Mouse (Mus musculus): ENCODE measurements around the gene Rassf4. TPM values are rescaled to one million over a fixed set of nuclear protein-coding genes. Genes with fewer than 3 reads are reported as not detected.

Gene Rassf4
- total RNA-seq, 2 experiments from 2014 or later = 6.0 to 6.3 TPM

GRCm38 (mm10) chr6:116671768-116672167, 2.0 kb downstream of the Rassf4 start:
- DNase-seq = no peak

DNA sequence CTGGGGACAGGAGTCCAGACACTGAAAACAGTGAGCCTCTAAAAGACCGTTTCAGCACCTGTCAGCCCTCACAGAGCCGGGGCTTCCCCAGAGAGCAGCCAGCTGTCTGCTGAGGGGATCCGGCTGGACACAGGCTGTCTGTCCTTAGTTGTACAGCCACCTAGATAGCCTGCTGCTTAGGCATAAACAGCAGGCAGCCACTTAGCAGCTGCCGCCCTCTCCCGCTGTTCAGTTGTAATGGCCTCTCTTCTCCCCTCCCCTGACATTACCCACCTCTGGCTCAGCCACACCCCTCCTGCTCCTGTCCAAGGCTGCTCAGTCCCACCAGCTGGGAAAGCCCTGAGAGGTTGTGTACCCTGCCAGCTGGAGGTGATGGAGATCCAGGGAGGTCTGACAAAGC, 2.7 kb downstream of the Rassf4 start:
- no peak for DNase-seq

- peak; percentile 62 for DNase-seq
These were observed 3.6 kb downstream of the Rassf4 start for GRCm38 (mm10) chr6:116670144-116670543.

GRCm38 (mm10) chr6:116668682-116669470, 4.9 kb downstream of the Rassf4 start:
- no peak for DNase-seq

GRCm38 (mm10) chr6:116667382-116667781, 6.4 kb downstream of the Rassf4 start:
- no peak for DNase-seq

DNA sequence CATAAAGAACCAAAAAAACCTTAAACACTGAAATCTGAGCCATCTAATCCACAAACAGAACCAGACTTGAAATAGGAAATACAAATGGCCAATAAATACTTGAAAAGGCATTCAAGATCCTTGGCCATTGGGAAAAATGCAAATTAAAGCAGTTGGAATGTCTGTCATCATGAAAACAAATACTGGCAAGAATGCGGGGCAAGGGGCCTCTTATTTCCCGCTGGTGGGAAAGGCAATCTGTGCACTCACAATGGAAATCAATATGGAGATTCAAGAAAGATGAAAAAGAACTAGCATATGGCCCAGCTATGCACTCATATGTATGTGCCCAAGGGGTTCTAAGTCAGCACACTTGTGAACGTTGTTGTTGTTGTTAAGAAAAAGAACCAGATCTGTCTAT, 6.9 kb downstream of the Rassf4 start:
- no peak for DNase-seq

DNA sequence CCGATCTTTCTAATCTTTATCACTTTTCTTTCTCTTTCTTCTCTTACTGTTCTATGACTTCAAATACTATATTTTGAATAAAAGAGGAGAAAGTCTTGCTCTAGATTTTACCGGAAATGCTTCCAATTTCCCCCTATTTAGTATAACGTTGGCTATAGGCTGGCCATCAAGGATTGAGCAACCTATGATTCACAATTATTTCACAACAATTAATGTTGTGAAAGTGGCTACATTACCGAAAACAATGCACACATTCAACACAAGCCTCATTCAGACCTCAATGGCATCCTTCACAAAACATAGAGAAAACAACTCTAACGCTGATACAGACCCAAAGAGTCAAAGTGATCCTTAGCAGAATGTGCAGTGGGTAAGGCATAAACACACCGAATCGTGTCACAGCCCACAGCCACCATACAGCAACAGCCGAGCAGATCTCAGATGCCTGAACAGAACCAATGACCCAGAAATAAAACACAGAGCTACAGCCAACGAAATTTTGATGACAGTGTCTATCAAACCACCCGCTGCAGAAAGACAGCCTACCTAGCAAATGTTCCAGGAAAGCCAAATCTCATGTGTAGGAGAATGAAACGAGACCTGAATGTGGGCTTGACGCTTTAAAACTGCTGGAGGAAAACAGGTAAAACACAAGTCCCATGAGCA, 7.5 kb downstream of the Rassf4 start:
- DNase-seq = no peak

- DNase-seq = no peak
These were observed 8.9 kb downstream of the Rassf4 start for GRCm38 (mm10) chr6:116664830-116665229.

DNA sequence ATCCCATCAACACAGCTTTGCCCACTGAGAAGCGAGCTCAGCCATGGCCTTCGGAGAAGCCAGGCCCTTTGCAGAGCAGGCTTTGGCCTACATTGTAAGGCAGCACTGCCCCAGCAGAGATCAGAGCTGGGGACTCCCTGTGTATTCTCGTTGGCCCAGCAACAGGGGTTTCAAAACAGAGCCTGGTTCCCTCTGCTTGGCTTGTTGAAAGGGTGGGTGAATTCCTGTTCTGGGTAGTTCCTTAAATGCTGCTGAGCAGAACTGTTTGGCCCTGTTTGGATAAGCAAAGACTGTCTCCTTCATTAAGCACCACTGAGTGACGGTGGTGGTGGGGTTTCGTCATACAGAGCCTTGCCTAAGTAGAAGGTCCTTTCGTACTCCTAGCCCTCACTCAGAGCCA, 9.7 kb downstream of the Rassf4 start:
- DNase-seq = no peak

GRCm38 (mm10) chr6:116663364-116663763, 10.4 kb downstream of the Rassf4 start:
- DNase-seq = no peak

- peak; percentile 73 for DNase-seq
These were observed 19.9 kb downstream of the Rassf4 start for GRCm38 (mm10) chr6:116653684-116654454.

GRCm38 (mm10) chr6:116653191-116653590, 20.6 kb downstream of the Rassf4 start:
- DNase-seq = no peak

DNA sequence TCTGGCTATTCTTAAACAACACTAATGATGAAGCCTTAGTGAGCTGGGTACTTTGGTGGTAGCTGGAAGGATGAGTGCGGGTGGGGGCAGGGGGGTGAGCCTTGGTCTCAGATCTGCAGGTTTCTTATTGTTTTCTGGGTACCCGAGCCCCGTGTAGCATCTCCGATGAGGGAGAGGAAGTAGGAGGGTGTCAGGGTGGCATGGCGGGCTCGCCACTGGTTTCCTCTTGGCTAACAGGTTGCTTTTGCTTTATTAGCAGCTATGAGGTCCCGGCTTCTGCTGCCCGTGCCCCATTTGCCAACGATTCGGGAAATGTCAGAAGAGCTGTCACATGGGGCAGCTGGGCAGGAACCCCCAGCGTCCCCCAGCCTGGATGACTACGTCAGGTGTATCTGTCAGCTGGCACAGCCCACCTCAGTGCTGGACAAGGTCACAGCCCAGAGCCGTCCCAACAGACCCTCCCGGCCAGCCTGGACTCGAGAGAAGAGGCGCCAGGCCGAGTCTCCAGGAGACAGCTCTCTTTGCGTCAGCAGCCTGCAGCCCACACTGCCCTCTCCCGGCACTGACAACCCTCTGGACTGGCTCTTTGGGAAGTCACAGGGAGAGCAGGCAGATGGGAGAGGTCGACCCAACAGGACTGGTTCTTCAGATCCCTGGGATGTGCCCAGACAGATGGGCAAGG, 22.2 kb downstream of the Rassf4 start:
- peak; percentile 59 for DNase-seq

- DNase-seq = peak; percentile 71
These were observed 23.3 kb downstream of the Rassf4 start, which contains the start of gene Depp1 for GRCm38 (mm10) chr6:116650406-116650805. TSS of gene Depp1 (plus strand) at chr6:116650609.

DNA sequence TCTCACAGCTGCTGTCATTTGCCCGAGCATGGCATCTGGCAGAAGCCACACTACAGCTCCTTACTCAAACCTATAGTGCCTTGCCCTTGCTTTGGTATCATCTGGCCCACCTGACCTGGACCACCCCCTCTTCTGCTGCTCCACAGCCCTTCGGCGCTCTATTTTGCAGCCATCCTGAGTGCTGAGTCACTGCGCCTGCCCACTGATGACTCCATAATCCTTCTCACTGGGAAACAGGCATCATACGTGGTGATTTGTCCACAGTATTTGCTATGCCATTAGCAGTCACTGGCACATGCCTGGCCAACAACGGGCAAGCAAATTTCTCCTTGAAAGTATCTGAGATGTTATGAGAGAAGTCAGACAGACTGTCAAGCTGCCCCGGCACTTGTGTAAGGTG, 23.9 kb downstream of the Rassf4 start:
- no peak for DNase-seq

DNA sequence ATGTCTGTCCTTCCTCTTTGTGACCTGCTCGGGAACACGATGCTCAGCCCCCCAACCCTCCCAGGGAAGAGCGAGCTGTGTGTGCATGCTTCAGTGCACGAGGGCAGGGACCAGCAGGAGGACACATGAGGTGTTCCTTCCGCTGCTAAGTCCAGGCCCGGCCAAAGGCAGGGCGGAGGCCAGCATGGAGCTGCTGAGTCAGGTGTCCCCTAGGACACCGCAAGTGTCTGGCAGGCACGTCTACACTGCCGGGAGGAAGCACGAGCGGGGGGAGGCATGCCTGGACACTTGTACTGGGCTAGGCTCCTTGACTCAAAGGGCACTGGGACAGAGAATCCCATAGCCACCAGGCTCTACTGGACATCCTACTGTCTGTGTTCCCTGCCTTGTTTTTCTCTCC, 26.0 kb downstream of the Rassf4 start:
- DNase-seq = peak; percentile 52

GRCm38 (mm10) chr6:116644335-116644734, 29.4 kb downstream of the Rassf4 start:
- no peak for DNase-seq

GRCm38 (mm10) chr6:116643881-116644280, 29.9 kb downstream of the Rassf4 start:
- no peak for DNase-seq

- no peak for DNase-seq
These were observed 30.8 kb downstream of the Rassf4 start for GRCm38 (mm10) chr6:116642942-116643341.

DNA sequence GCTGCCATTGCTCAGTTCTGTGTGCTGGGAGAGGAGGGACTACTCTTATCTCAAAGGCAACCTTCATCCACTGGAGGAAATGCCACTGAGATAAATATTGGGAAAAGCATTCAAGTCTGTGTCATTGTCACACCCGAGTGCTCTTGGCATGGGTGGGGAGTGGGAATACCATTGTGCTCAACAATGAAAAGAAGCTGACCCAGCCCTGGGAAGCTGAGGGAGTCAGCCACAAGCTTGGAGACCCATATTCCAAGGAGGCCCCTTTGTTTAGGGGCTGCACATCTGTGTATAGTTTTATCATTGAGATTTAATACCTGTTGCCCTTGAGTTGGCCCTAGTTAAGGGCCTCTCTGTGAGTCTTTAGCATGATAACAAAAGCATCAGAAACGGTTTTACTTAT, 34.1 kb downstream of the Rassf4 start:
- DNase-seq = no peak

GRCm38 (mm10) chr6:116638871-116639270, 34.9 kb downstream of the Rassf4 start:
- no peak for DNase-seq

- DNase-seq = peak; percentile 56
These were observed 36.3 kb downstream of the Rassf4 start for GRCm38 (mm10) chr6:116637496-116637895.
